Mouse (Mus musculus) midbrain, postnatal 0 days (tissue): ENCODE measurements around the gene 2310022A10Rik. TPM values are rescaled to one million over a fixed set of nuclear protein-coding genes. Genes with fewer than 3 reads are reported as not detected.

ENCODE experiments used
- ATAC-seq: fragments of 200-750 bp; cut with Nextera tagmentation; 2 replicates; pipeline ENCODE4 v1.8.0; 2017; ENCODE audit warnings: moderate number of reproducible peaks, mild to moderate bottlenecking, moderate TSS enrichment, moderate library complexity; ENCODE audit not compliant: low FRiP score
- DNase-seq: peaks from one replicate; pipeline ENCODE4 v3.0.0-alpha.2; 2015; ENCODE audit warnings: low spot score
- H3K27ac ChIP-seq: fragments of 300-500 bp; sonication (generic); 2 replicates; pipeline ENCODE4 v1.5.1; 2014; ENCODE audit warnings: low read depth, mild to moderate bottlenecking, low read length, mixed read lengths
- H3K27me3 ChIP-seq: fragments of 300-500 bp; sonication (generic); 2 replicates; pipeline ENCODE4 v1.6.1; 2014; ENCODE audit warnings: low read length, control low read depth, mixed read lengths; ENCODE audit not compliant: insufficient read depth
- H3K36me3 ChIP-seq: fragments of 300-500 bp; sonication (generic); 2 replicates; pipeline ENCODE4 v1.6.1; 2014; ENCODE audit warnings: low read length, control low read depth, mixed read lengths; ENCODE audit not compliant: insufficient read depth
- H3K4me1 ChIP-seq: fragments of 300-500 bp; sonication (generic); 2 replicates; pipeline ENCODE4 v1.6.1; 2014; ENCODE audit warnings: mild to moderate bottlenecking, control low read depth, antibody characterized with exemption, low read length, mixed read lengths; ENCODE audit not compliant: insufficient read depth
- H3K4me2 ChIP-seq: fragments of 300-500 bp; sonication (generic); 2 replicates; pipeline ENCODE4 v1.6.1; 2014; ENCODE audit warnings: low read depth, mild to moderate bottlenecking, low read length, mixed read lengths; ENCODE audit not compliant: poor library complexity, severe bottlenecking
- H3K4me3 ChIP-seq: fragments of 300-500 bp; sonication (generic); 2 replicates; pipeline ENCODE4 v1.5.1; 2014; ENCODE audit warnings: low read depth, mild to moderate bottlenecking, low read length, moderate library complexity
- H3K9ac ChIP-seq: fragments of 300-500 bp; sonication (generic); replicated peaks from 2 replicates; pipeline ENCODE4 v1.6.1; 2014; ENCODE audit warnings: mild to moderate bottlenecking, low read length, moderate library complexity, mixed read lengths; ENCODE audit not compliant: poor library complexity, severe bottlenecking
- H3K9me3 ChIP-seq: fragments of 300-500 bp; sonication (generic); 2 replicates; pipeline ENCODE4 v1.6.1; 2016; ENCODE audit warnings: low read length, control low read depth
- CTCF ChIP-seq: IDR thresholded peaks from 2 replicates; pipeline ENCODE4 v1.5.1; 2016; ENCODE audit warnings: antibody characterized with exemption, mild to moderate bottlenecking
- WGBS: fragments of 180-500 bp; shearing (Covaris S2); extraction: QIAGEN DNeasy Blood & Tissue Kit; methylation state at CpG from one replicate; pipeline ENCODE4 v1.1.7; 2014; 5-methylcytosine and 5-hydroxymethylcytosine counted together
- polyA plus RNA-seq: library from polyadenylated mRNA; unstranded; fragments of >200 nt; fragmentation: Nextera tagmentation; extraction: Ambion mirVana; gene quantifications from 2 replicates; pipeline ENCODE4 v1.2.1, GENCODE M21; 2015
- total RNA-seq: library from RNA; depleted of rRNA; stranded (reverse); fragments of >200 nt; gene quantifications from 2 replicates; pipeline ENCODE4 v1.2.3, GENCODE M21; 2014

The 2310022A10Rik gene
- total and polyA plus RNA-seq, 2 experiments from 2014 or later = 12.5 to 31.0 TPM

DNA sequence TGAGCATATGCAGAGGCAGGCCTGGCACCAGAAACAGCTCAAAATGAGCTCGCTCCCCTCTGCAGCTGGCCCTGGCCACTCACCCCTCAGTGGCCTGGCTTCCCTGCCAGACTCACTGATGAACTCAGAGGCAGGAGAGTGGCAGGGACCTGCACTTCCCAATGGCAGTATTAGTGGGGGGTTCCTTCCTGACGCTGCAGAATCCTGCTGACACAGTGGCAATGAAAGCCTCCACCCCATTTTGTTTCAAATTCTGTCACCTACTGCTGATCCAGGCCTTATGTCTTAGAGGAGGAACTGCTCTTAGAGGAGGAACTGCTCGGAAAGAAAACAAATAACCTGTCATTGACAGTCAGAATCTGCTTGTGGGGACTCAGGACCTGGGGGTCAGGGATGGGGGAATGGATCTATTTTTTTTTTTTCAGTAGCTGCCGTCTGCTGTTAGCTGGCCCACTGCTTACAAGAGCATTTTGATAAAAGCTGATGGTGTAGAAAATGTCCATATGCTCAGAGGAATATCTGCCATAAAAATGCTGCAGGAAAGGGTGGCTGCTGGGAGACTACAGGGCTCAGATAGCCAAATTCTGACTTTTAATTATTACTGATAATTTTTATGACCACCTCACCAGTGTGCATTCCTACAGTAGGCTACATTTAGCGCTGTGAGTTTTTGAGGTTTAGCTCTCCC, 51.8 kb downstream of the 2310022A10Rik start:
- ATAC-seq (0 out of 2 replicates have a peak, but pooled peaks have one; percentile 21), DNase-seq (peak; percentile 65)
- Histone ChIP-seq H3K4me2 (no peak overlapping the region), H3K4me1 (no peaks in the 10 kb centered on the region), H3K4me3 (no peak overlapping the region), H3K9ac (no peak overlapping the region), H3K36me3 (peaks cover 13% of the 10 kb centered on the region), H3K9me3 (no peaks in the 10 kb centered on the region), H3K27ac (peak overlapping the region; percentile 38; the same call in 1 of the 2 replicates), H3K27me3 (no peaks in the 10 kb centered on the region)
- TF ChIP-seq CTCF = no peak
- WGBS = 47% methylated on average over 5 of the region's 5 CpGs

DNA sequence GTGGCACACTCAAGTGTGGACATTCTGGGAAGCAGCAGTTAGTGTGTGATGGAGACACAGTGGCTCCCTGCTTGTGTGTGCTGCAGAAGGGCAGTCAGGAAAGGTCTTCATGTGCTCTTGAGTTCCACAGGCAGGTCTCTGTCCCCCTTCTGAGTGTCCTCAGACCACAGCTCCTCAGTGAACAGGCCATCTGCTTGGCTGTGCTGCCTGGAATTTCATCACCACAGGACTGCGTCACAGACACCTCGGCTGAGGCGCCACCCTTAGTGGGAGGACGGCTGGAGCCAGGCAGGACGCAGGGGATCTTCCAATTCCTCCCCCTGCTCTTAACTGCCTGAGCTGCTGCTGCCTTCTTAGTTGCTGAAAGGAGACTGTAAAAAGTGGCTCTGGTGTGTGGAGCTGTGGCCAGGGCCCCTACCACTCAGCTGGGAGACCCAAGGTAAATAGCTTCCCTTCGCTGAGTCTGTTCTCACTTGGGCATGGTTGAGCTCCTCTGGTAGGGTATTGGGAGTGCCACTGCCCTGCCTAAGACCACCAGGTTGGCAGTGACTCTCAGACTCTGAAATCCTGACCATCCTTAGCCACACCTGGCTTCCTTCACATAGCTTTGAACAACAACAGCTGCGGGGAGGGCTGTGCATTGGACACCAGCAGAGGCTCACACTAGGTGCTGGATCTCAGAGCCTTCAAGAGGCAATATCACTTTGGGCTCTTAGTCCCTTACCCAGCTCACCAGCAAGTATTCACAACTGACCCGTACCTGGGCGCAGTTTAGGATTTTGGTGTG, 52.7 kb downstream of the 2310022A10Rik start:
- Histone ChIP-seq H3K4me2 (no peak overlapping the region), H3K27me3 (no peaks in the 10 kb centered on the region), H3K4me1 (no peaks in the 10 kb centered on the region), H3K9ac (0 out of 2 replicates have a peak overlapping the region, but pooled peaks have one; percentile 29), H3K27ac (peak overlapping the region; percentile 38; the same call in 1 of the 2 replicates), H3K36me3 (peaks cover 13% of the 10 kb centered on the region), H3K9me3 (no peaks in the 10 kb centered on the region), H3K4me3 (no peak overlapping the region)
- DNase-seq (no peak), ATAC-seq (no peak)
- 69% methylated on average over 9 of the region's 9 CpGs for WGBS
- TF ChIP-seq CTCF = no peak

DNA sequence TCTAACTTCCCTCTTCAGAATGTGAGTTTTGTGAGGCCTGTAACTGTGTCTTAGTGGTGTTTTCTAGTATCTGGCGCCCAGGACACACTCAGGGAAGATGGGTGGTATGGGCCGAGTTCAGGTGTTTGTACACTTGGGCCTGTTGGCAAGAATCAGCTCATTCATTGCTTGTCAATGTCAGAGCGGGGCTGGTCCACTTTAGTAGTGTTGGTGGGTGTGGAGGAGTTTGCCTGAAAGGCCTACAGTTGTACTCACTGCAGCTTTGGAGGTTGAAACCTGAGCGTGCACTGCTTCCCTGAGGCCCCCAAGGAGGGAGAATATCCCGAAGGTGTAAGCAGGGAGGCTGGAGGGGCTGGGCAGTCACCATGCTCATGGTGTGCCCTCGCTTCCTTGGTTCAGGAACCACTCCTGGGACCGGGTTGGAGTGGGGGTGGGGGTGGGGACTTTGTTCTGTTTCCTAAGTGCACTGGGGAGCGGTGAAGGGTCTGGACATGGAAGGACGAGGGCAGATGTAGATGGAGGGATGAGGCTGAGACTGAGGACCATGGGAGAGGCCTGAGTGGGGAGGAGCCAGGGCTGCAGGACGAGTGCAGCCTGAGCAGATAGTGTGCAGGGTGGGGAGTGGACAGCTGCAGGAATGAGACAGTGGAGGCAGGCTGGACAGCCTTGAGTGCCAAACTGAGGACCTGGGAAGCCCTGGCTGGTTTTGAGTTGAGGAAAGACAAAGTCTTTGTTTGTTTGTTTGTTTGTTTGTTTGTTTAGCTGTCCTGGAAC, 53.6 kb downstream of the 2310022A10Rik start:
- H3K36me3 ChIP-seq = peaks cover 13% of the 10 kb centered on the region
- H3K9ac ChIP-seq = no peak overlapping the region
- no peaks in the 10 kb centered on the region for H3K27me3 ChIP-seq
- DNase-seq = no peak
- ATAC-seq = no peak
- H3K4me3 ChIP-seq = no peak overlapping the region
- WGBS = 71% methylated on average over 10 of the region's 10 CpGs
- no peak overlapping the region for H3K27ac ChIP-seq
- H3K9me3 ChIP-seq = no peaks in the 10 kb centered on the region
- TF ChIP-seq CTCF = no peak
- no peak overlapping the region for H3K4me2 ChIP-seq
- no peaks in the 10 kb centered on the region for H3K4me1 ChIP-seq

DNA sequence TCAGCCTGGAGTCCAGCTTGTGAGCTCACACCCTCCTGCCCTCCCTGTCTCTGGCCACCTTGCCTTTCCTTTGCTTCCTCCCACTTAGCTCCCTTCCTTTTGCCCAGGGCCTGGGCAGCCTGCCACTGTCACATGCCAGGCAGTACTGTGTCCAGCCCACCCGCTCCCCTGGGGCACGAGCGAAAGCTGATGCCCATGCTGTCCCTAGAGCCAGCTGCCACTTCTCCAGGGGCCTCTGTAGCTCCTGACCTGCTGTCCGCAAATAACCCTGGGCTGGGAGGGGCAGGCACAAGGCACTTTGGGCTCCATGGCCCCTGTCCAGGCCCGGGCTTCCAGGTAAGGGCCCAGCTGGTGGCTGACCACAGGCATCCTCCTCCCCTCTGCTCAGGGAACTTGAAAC, 54.5 kb downstream of the 2310022A10Rik start:
- ATAC-seq (no peak), DNase-seq (peak; percentile 76)
- H3K9me3 ChIP-seq = no peaks in the 10 kb centered on the region
- H3K27ac ChIP-seq = no peak overlapping the region
- TF ChIP-seq CTCF = no peak
- H3K36me3 ChIP-seq = peaks cover 13% of the 10 kb centered on the region
- H3K4me2 ChIP-seq = no peak overlapping the region
- no peak overlapping the region for H3K4me3 ChIP-seq
- H3K27me3 ChIP-seq = no peaks in the 10 kb centered on the region
- H3K9ac ChIP-seq = 0 out of 2 replicates have a peak overlapping the region, but pooled peaks have one; percentile 19
- no peaks in the 10 kb centered on the region for H3K4me1 ChIP-seq
- 79% methylated on average over 5 of the region's 5 CpGs for WGBS

DNA sequence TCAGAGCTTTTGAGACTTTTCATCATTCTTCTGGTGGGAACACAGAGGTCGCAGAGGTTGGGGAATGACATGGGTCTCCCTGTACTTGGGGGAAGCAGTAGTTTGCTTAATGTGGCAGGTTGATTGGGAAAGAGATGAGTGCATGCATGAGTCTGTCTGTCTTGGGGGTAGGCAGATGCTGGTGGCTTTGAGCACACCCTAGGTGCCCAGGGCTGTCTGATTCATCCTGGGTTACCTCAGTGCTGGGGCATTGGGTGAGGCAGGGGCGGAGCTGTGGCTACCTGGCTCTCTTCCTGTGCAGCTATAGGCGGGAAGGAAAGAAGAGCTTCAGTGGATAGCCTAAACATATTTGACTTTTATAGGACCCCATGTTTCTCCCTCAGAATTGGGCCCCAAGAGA, 55.1 kb downstream of the 2310022A10Rik start:
- Histone ChIP-seq H3K27ac (no peak overlapping the region), H3K9ac (no peak overlapping the region), H3K36me3 (peaks cover 13% of the 10 kb centered on the region), H3K9me3 (no peaks in the 10 kb centered on the region), H3K4me1 (no peaks in the 10 kb centered on the region), H3K4me2 (no peak overlapping the region), H3K4me3 (no peak overlapping the region), H3K27me3 (no peaks in the 10 kb centered on the region)
- WGBS = 96% methylated on average over 3 of the region's 3 CpGs
- DNase-seq (no peak), ATAC-seq (no peak)
- TF ChIP-seq CTCF = no peak
